Mouse (Mus musculus): Measurements from ENCODE around the gene Krt17. TPM values are rescaled to one million over a fixed set of nuclear protein-coding genes. Genes with fewer than 3 reads are reported as not detected.

Gene Krt17
- polyA plus RNA-seq, 1 experiment from 2014 or later = 0.56 TPM

Other genes with a start within 250 kb of the Krt17 start
- gene Krt33a, start 244.8 kb downstream of the Krt17 start, polyA plus RNA-seq (2016; fragmentation: Nextera tagmentation; extraction: Ambion mirVana) = not detected in 2 replicates
- gene Krt33b, start 231.2 kb downstream of the Krt17 start, polyA plus RNA-seq (2016; fragmentation: Nextera tagmentation; extraction: Ambion mirVana) = not detected in 2 replicates
- gene Krt34, start 219.5 kb downstream of the Krt17 start, polyA plus RNA-seq (2016; fragmentation: Nextera tagmentation; extraction: Ambion mirVana) = not detected in 2 replicates
- not detected in 2 replicates for gene Krt31, start 210.5 kb downstream of the Krt17 start, polyA plus RNA-seq (2016; fragmentation: Nextera tagmentation; extraction: Ambion mirVana)
- gene Krt32, start 172.8 kb downstream of the Krt17 start, polyA plus RNA-seq (2016; fragmentation: Nextera tagmentation; extraction: Ambion mirVana) = not detected in 2 replicates
- not detected in 2 replicates for gene Krt35, start 164.8 kb downstream of the Krt17 start, polyA plus RNA-seq (2016; fragmentation: Nextera tagmentation; extraction: Ambion mirVana)
- gene Krt36, start 155.4 kb downstream of the Krt17 start, polyA plus RNA-seq (2016; fragmentation: Nextera tagmentation; extraction: Ambion mirVana) = not detected in 2 replicates
- gene Krt13, start 139.5 kb downstream of the Krt17 start, polyA plus RNA-seq (2016; fragmentation: Nextera tagmentation; extraction: Ambion mirVana) = not detected in 2 replicates
- 5.9 and 7.8 TPM in 2 replicates for gene Krt15, start 125.1 kb downstream of the Krt17 start, polyA plus RNA-seq (2016; fragmentation: Nextera tagmentation; extraction: Ambion mirVana)
- 3.7 and 5.4 TPM in 2 replicates for gene Krt19, start 112.4 kb downstream of the Krt17 start, polyA plus RNA-seq (2016; fragmentation: Nextera tagmentation; extraction: Ambion mirVana)
- gene Krt9, start 67.8 kb downstream of the Krt17 start, polyA plus RNA-seq (2016; fragmentation: Nextera tagmentation; extraction: Ambion mirVana) = not detected in 2 replicates
- 4.5 and 5.5 TPM in 2 replicates for gene Krt14, start 53.5 kb downstream of the Krt17 start, polyA plus RNA-seq (2016; fragmentation: Nextera tagmentation; extraction: Ambion mirVana)
- gene Krt16, start 12.1 kb downstream of the Krt17 start, polyA plus RNA-seq (2016; fragmentation: Nextera tagmentation; extraction: Ambion mirVana) = not detected in 2 replicates
- gene Krt42, start 8.8 kb upstream of the Krt17 start, polyA plus RNA-seq (2016; fragmentation: Nextera tagmentation; extraction: Ambion mirVana) = not detected in 2 replicates
- 1,467 and 1,563 TPM in 2 replicates for gene Eif1, start 58.9 kb upstream of the Krt17 start, polyA plus RNA-seq (2016; fragmentation: Nextera tagmentation; extraction: Ambion mirVana)
- gene Gast, start 73.4 kb upstream of the Krt17 start, polyA plus RNA-seq (2016; fragmentation: Nextera tagmentation; extraction: Ambion mirVana) = 0.97 and 1.2 TPM in 2 replicates
- gene Hap1, start 95.1 kb upstream of the Krt17 start, polyA plus RNA-seq (2016; fragmentation: Nextera tagmentation; extraction: Ambion mirVana) = 72.8 and 86.6 TPM in 2 replicates
- 46.4 and 53.8 TPM in 2 replicates for gene Jup, start 136.7 kb upstream of the Krt17 start, polyA plus RNA-seq (2016; fragmentation: Nextera tagmentation; extraction: Ambion mirVana)
- gene P3h4, start 153.8 kb upstream of the Krt17 start, polyA plus RNA-seq (2016; fragmentation: Nextera tagmentation; extraction: Ambion mirVana) = 19.7 and 25.4 TPM in 2 replicates
- 44.5 and 48.0 TPM in 2 replicates for gene Fkbp10, start 154.7 kb upstream of the Krt17 start, polyA plus RNA-seq (2016; fragmentation: Nextera tagmentation; extraction: Ambion mirVana)
- gene Nt5c3b, start 180.8 kb upstream of the Krt17 start, polyA plus RNA-seq (2016; fragmentation: Nextera tagmentation; extraction: Ambion mirVana) = 93.9 and 100.0 TPM in 2 replicates
- 0.75 and 0.89 TPM in 2 replicates for gene Klhl10, start 180.9 kb upstream of the Krt17 start, polyA plus RNA-seq (2016; fragmentation: Nextera tagmentation; extraction: Ambion mirVana)
- gene Klhl11, start 211.7 kb upstream of the Krt17 start, polyA plus RNA-seq (2016; fragmentation: Nextera tagmentation; extraction: Ambion mirVana) = 13.7 and 15.3 TPM in 2 replicates

Data from midbrain, embryonic 12.5 days (tissue).